Mouse (Mus musculus): ENCODE data around the gene Pcx.

GRCm38 (mm10) chr19:4572467-4572866, 62.2 kb downstream of the Pcx start:
- TF ChIP-seq GATA1 (IDR thresholded peaks at IDR 0.05; ENCODE audit: borderline replicate concordance, low read length) (no peak), FLI1 (IDR thresholded peaks at IDR 0.05; ENCODE audit: low read length) (no peak)

Data from megakaryocyte, embryonic 14.5 days (primary cell).